Mouse (Mus musculus) lung, embryonic 14.5 days (tissue): ENCODE results near the gene Gm3417. TPM values are rescaled to one million over a fixed set of nuclear protein-coding genes. Genes with fewer than 3 reads are reported as not detected.
"Not testable (repeated sequence)": the region's sequence is repeated elsewhere in the genome, so short reads cannot be mapped to it uniquely, and the experiment has no call there.

ENCODE experiments used
- ATAC-seq: fragments of 200-750 bp; cut with Nextera tagmentation; 2 replicates; pipeline ENCODE4 v1.8.0; 2017; ENCODE audit warnings: mild to moderate bottlenecking, moderate TSS enrichment, moderate library complexity; ENCODE audit not compliant: insufficient read depth
- DNase-seq: peaks from one replicate; pipeline ENCODE4 v3.0.0-alpha.2; 2015
- H3K27ac ChIP-seq: fragments of 300-500 bp; sonication (generic); 2 replicates; pipeline ENCODE4 v1.5.1; 2014; ENCODE audit warnings: low read depth, mild to moderate bottlenecking, moderate library complexity
- H3K27me3 ChIP-seq: fragments of 300-500 bp; sonication (generic); 2 replicates; pipeline ENCODE4 v1.6.1; 2014; ENCODE audit warnings: low read length, control low read depth; ENCODE audit not compliant: insufficient read depth
- H3K36me3 ChIP-seq: fragments of 300-500 bp; sonication (generic); 2 replicates; pipeline ENCODE4 v1.6.1; 2014; ENCODE audit warnings: control low read depth; ENCODE audit not compliant: insufficient read depth
- H3K4me1 ChIP-seq: fragments of 300-500 bp; sonication (generic); 2 replicates; pipeline ENCODE4 v1.6.1; 2014; ENCODE audit warnings: antibody characterized with exemption, control low read depth; ENCODE audit not compliant: insufficient read depth
- H3K4me2 ChIP-seq: fragments of 300-500 bp; sonication (generic); 2 replicates; pipeline ENCODE4 v1.6.1; 2014; ENCODE audit warnings: mild to moderate bottlenecking
- H3K4me3 ChIP-seq: fragments of 300-500 bp; sonication (generic); 2 replicates; pipeline ENCODE4 v1.5.1; 2014; ENCODE audit warnings: low read depth, low read length
- H3K9ac ChIP-seq: fragments of 300-500 bp; sonication (generic); 2 replicates; pipeline ENCODE4 v1.6.1; 2014
- H3K9me3 ChIP-seq: fragments of 300-500 bp; sonication (generic); 2 replicates; pipeline ENCODE4 v1.6.1; 2016; ENCODE audit warnings: low read depth, low read length, control low read depth
- WGBS: fragments of 180-500 bp; shearing (Covaris S2); extraction: QIAGEN DNeasy Blood & Tissue Kit; methylation state at CpG from one replicate; pipeline ENCODE4 v1.1.7; 2014; 5-methylcytosine and 5-hydroxymethylcytosine counted together
- polyA plus RNA-seq: library from polyadenylated mRNA; unstranded; fragments of >200 nt; fragmentation: Nextera tagmentation; extraction: Ambion mirVana; gene quantifications from 2 replicates; pipeline ENCODE4 v1.2.1, GENCODE M21; 2014

The Gm3417 gene
- polyA plus RNA-seq, 1 experiment from 2014 or later, result not detected

DNA sequence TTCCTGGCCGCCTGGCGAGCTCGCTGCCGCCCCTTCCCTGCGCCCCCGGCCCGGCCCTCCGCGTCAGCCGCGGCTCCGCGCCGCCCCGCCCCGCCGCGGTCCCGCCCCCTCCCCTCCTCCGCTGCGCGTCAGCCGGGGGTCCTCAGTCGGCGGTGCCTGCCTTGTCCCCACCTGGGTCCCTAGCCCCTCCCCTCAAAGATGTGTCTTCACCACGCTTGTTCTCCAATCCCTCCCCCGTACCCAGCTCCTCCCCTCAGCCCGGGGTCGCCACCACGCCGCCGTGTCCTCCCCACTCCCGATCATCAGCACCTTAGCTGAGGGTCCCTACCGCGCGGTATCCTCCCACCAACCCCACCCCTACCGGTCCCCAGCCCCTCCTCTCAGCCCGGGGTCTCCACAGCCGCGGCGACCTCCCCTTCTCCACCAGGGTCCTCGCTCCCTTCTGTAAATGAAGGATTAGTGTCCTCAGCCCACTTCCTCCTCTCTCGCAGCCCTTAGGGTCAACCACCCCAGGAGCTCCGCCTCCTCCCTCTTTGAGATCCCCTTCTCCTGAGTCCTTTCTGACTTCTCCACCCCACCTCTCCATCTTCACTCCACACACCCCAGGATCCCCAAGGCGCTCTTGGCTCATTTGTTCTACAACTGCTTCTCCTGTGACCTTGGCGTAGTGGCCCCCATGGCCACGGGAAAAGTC is 14.7 kb upstream of the Gm3417 start:
- H3K36me3 ChIP-seq, DNase-seq, H3K4me2 ChIP-seq, H3K9ac ChIP-seq, H3K27me3 ChIP-seq, H3K27ac ChIP-seq, H3K9me3 ChIP-seq, H3K4me1 ChIP-seq, H3K4me3 ChIP-seq: not testable (repeated sequence)
- WGBS, result no CpG with 5 or more reads among the region's 47 CpGs
- peak; percentile 84 for ATAC-seq

DNA sequence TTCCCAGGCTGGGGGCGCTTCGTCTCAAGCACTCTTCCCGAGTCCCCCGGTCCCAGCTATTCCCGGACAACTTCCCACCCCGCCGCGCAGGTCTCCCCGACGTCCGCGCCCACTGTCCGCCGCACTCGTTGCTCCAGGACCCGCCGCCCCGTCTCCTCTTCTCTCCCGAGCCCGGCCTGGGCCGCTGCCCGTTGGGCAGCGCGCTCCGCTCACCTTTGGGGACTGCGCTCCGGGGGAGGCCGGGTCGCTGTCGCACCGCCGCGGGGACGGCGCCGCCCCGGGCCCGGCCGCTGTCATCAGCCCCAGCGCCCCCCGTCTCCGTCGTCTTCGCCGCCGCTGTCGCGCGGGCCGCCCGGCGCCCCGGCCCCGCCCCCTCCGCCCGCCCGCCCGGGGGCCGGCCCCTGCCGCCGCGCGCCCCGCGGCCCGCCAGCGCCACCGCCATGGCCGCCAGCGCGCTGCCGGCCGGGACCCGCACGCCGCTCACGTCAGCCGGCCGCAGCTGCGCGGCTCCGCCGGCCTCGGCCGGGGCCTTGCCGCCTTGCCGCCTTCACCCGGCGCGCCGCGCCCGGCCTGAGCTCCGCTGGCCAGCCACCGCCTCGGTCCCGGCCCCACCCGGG is 14.0 kb upstream of the Gm3417 start:
- ATAC-seq, result peak; percentile 78
- not testable (repeated sequence) for H3K4me2 ChIP-seq, DNase-seq, H3K4me1 ChIP-seq, H3K27me3 ChIP-seq, H3K4me3 ChIP-seq, H3K27ac ChIP-seq, H3K36me3 ChIP-seq, H3K9ac ChIP-seq, H3K9me3 ChIP-seq
- no CpG with 5 or more reads among the region's 98 CpGs for WGBS

DNA sequence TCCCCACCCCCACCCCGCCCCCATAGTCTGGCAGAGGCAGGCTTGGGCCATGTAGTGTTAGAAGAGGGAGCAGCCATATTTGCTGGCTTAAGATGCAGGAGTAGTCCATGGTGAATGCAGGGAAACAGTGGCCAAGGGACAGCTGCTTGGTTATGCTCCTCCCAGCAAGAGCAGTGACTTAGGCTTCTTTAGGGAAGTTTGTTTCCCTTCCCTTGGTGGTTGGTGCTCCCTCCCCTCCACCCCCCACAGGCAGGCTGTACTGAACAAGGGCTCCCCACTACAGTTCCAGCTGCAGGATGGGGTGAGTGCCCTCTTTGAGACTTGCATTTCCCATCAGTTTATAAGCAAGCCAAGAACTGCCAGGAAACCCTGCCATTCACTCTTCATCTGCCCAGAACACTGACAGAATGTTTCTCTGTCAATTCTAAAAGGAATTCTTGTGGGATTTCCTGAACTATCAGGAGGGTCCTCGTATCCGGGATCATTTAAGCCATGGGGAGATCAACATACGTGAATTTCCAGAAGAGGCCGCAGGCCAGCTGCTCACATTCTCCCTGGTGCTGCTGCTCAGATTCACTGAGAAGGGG is 11.6 kb upstream of the Gm3417 start:
- H3K27me3 ChIP-seq, H3K4me3 ChIP-seq, H3K4me2 ChIP-seq, H3K9me3 ChIP-seq, H3K4me1 ChIP-seq, H3K36me3 ChIP-seq, DNase-seq, ATAC-seq, H3K27ac ChIP-seq, H3K9ac ChIP-seq: not testable (repeated sequence)
- 89% methylated on average over 4 of the region's 5 CpGs for WGBS

DNA sequence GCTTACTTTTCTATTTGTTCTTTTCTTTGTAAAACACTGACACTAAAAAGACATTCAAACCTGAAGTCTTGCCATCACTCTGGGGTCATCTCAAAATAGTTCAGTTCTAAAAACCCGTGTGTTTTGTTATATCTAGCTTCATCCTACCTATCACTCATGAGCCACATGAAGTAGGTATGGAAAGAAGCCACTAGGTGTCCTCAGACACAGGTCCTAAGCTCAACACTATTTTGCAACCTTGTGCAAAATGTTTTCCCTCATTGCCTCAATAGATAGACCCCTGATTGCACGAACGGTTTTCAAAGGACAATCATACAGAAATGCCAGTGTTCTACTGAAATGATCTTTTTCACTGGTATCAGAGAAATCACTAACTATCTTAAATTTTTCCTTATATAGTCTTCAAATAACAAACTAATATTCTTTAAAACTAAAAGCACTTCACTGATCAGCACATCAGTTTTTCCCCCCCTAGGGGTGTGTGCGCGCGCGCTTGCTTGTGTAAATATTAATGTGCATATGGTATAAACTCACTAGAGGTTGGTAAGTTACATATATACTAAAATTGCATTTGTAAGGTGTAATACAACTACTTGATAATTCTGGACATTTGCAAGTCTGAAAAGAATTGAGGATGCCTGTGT is 750 bp downstream of the Gm3417 start:
- WGBS, result 0% methylated on average over 4 of the region's 7 CpGs
- peak; percentile 4 for ATAC-seq
- H3K27ac ChIP-seq, H3K36me3 ChIP-seq, H3K4me3 ChIP-seq, DNase-seq, H3K9ac ChIP-seq, H3K27me3 ChIP-seq, H3K4me2 ChIP-seq, H3K9me3 ChIP-seq, H3K4me1 ChIP-seq: not testable (repeated sequence)

DNA sequence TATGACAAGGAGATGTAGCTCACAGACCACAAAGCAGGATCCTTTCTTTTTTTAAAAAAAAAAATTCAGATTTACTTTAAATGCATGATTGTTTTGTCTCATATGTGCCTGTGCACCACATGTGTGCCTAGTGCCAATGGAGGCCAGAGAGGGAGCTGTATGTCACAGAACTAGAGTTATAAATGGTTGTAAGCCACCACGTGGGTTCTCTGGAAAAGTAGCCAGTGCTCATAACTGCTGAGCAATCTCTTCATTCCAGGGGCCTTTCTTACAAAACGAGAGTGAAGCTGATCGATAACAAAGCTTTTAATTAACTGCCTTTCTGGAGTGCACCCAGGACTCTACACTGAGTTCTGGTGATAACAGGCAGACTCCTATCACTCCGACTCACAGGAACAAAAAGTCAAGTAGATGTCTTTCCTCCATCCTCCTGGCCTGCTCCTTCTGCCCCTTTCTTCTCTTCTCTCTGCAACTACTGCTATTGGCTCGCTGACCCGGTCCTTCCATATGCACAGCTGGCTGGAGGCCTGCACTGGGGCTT is 10.1 kb downstream of the Gm3417 start:
- no CpG with 5 or more reads among the region's 6 CpGs for WGBS
- H3K27me3 ChIP-seq, H3K9ac ChIP-seq, H3K9me3 ChIP-seq, H3K4me1 ChIP-seq, ATAC-seq, H3K4me2 ChIP-seq, DNase-seq, H3K36me3 ChIP-seq, H3K27ac ChIP-seq, H3K4me3 ChIP-seq: not testable (repeated sequence)

DNA sequence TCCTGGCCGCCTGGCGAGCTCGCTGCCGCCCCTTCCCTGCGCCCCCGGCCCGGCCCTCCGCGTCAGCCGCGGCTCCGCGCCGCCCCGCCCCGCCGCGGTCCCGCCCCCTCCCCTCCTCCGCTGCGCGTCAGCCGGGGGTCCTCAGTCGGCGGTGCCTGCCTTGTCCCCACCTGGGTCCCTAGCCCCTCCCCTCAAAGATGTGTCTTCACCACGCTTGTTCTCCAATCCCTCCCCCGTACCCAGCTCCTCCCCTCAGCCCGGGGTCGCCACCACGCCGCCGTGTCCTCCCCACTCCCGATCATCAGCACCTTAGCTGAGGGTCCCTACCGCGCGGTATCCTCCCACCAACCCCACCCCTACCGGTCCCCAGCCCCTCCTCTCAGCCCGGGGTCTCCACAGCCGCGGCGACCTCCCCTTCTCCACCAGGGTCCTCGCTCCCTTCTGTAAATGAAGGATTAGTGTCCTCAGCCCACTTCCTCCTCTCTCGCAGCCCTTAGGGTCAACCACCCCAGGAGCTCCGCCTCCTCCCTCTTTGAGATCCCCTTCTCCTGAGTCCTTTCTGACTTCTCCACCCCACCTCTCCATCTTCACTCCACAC is 16.9 kb downstream of the Gm3417 start:
- not testable (repeated sequence) for H3K9ac ChIP-seq, DNase-seq, H3K4me2 ChIP-seq, H3K4me3 ChIP-seq, H3K4me1 ChIP-seq, H3K27ac ChIP-seq, H3K27me3 ChIP-seq, H3K9me3 ChIP-seq, H3K36me3 ChIP-seq
- peak; percentile 89 for ATAC-seq
- no CpG with 5 or more reads among the region's 44 CpGs for WGBS

DNA sequence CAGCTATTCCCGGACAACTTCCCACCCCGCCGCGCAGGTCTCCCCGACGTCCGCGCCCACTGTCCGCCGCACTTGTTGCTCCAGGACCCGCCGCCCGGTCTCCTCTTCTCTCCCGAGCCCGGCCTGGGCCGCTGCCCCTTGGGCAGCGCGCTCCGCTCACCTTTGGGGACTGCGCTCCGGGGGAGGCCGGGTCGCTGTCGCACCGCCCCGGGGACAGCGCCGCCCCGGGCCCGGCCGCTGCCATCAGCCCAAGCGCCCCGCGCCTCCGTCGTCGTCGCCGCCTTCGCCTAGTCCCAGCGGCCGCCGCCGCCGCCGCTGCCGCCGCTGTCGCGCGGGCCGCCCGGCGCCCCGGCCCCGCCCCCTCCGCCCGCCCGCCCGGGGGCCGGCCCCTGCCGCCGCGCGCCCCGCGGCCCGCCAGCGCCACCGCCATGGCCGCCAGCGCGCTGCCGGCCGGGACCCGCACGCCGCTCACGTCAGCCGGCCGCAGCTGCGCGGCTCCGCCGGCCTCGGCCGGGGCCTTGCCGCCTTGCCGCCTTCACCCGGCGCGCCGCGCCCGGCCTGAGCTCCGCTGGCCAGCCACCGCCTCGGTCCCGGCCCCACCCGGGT is 17.5 kb downstream of the Gm3417 start, which contains the start of gene Phf10:
Gene Phf10 (minus strand): TSS at position 323 of the 606 bp plus-strand sequence.
- Histone ChIP-seq H3K4me2 (peak within 1 kb of the TSS; percentile 84), H3K27ac (peak within 1 kb of the TSS; percentile 60; the same call in 1 of the 2 replicates), H3K9ac (peak within 1 kb of the TSS; percentile 72), H3K4me3 (peak within 1 kb of the TSS; percentile 65)
- peak; percentile 82 for ATAC-seq
- under 1% methylated on average over 33 of the region's 100 CpGs for WGBS
- not testable (repeated sequence) for H3K36me3 ChIP-seq, H3K27me3 ChIP-seq, H3K4me1 ChIP-seq, H3K9me3 ChIP-seq
- DNase-seq, result peak; percentile 33
